Mouse (Mus musculus) C3H10T1/2 (cell line): ENCODE data around the gene A930004D18Rik. TPM values are rescaled to one million over a fixed set of nuclear protein-coding genes. Genes with fewer than 3 reads are reported as not detected.

ENCODE experiments used
- polyA plus RNA-seq, 2 experiments: library from polyadenylated mRNA; unstranded; fragments of >200 nt; fragmentation: generic; extraction: Trizol; gene quantifications; one replicate each; pipeline ENCODE4 v1.2.1; 2012; ENCODE audit warnings: missing spikeins in 2 of 2

Gene A930004D18Rik
- polyA plus RNA-seq: 1 to 10 TPM; 5.5 to 9.8 TPM

GRCm38 (mm10) chr2:18037491-18037890 is at the start of gene A930004D18Rik:
Gene A930004D18Rik, minus strand, starts transcription at chr2:18037737.

GRCm38 (mm10) chr2:18055016-18055928 is 17.7 kb upstream of the A930004D18Rik start, which contains the start of gene Mllt10:
Gene Mllt10, plus strand, starts transcription at chr2:18055237.

DNA sequence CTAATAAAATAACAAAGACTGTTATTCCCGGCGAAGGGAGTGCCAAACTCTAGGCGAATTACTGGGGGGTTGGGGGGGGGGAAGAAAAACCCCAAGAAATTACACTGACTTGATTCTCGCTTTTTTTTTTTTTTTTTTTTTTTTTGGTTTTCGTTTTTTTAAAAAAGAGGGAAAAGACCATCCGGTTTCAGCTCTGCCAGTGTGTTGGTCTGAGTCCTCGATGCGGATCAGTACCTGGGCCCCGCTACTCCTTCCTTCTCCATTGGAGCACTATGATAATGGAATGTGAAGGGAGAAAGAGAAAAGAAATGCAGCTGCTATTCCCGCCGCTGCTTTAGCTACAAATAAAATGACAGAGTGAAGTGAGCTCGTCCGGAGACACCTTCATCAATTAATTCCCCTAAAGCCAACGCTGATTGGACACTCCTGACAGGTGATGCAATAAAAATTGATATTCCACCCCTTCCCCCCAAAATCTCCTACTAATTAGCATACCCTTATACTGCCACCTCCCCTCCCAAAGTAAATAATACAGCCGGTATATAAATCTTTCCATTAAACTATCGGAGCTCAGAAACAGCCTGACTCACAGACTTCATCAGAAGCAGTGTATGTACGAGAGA is 11.0 kb upstream of the A930004D18Rik start, which contains the start of gene Skida1:
Gene Skida1 (minus strand): TSS at position 599 of the 623 bp plus-strand sequence.

DNA sequence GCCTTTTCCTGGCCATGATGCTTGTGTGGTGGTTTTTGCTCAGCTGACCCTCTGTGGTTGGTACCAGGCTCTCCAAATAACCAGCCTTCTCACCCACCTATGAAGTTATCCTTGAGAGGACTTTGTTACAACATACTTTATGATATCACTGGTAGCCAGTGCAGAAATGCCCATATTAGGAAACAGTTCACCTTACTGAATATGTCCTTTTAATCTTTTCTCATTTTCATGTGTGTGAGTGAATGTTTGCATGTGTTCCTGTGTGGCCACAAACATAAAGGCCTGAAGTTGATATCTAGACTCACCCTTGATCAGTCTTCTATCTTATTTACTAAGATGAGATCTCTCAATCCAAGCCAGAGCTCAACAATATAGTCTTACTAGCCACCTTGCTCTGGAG is 40.7 kb downstream of the A930004D18Rik start, which contains the start of gene H2al2a:
Gene H2al2a (minus strand): TSS at position 101 of the 400 bp plus-strand sequence.

Other genes starting within 250 kb of the A930004D18Rik start
- not detected for gene H2al2a, start 40.8 kb downstream of the A930004D18Rik start, polyA plus RNA-seq
- under 1 TPM; 0.25 to 0.80 TPM for gene Skida1, start 11.3 kb upstream of the A930004D18Rik start, polyA plus RNA-seq
- 1 to 10 TPM; 2.7 to 6.6 TPM for gene Mllt10, start 17.5 kb upstream of the A930004D18Rik start, polyA plus RNA-seq